Mouse (Mus musculus) cortical plate, adult 2 months (tissue): ENCODE measurements around the gene Rnf222.

Source experiments
- CTCF ChIP-seq: fragments of 200-500 bp; IDR thresholded peaks from 2 replicates; pipeline ENCODE4 v1.5.1; 2011; ENCODE audit warnings: mild to moderate bottlenecking, control low read depth, low read length; ENCODE audit not compliant: insufficient read depth; ENCODE audit errors: extremely low read depth
- POLR2A ChIP-seq: fragments of 200-500 bp; IDR thresholded peaks from 2 replicates; pipeline ENCODE4 v1.6.1; 2011; ENCODE audit warnings: mild to moderate bottlenecking, low read length, control low read depth; ENCODE audit not compliant: insufficient read depth; ENCODE audit errors: extremely low read depth

DNA sequence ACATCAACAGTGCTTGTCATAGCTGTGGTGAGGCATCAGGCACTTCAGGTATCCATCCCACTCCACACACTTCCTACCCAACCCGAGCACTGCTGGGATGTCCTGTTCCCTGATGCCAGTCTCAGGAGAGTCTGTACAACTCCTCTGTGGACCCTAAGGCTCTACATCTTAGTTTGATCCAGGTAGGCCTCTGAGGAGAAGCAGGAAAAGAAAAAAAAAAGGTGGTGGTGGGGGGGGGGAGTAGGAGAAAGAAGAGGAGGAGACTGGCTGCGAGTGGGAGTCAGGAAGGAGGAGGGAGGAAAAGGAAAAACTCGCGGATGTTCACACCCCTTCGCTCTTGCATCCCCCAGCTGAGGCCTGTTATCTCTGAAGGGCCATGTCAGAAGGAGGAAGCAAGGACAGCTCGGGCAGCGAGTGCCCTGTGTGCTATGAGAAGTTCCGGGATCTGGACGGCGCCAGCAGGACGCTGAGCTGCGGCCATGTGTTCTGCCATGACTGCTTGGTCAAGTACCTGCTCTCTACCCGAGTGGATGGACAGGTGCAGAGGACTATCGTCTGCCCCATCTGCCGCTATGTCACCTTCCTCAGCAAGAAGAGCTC lies 4.0 kb downstream of the Rnf222 start:
- TF ChIP-seq CTCF: no peak
- no peak for TF ChIP-seq POLR2A
